Mouse (Mus musculus) embryonic fibroblast, embryonic 13.5 days (primary cell): ENCODE measurements around the gene Upb1.

Source experiments
- CTCF ChIP-seq: IDR thresholded peaks from 2 replicates; pipeline ENCODE4 v1.5.1; 2011; ENCODE audit warnings: mild to moderate bottlenecking, control low read depth, low read length, moderate library complexity, borderline replicate concordance; ENCODE audit not compliant: insufficient read depth
- POLR2A ChIP-seq: IDR thresholded peaks from 2 replicates; pipeline ENCODE4 v1.6.1; 2011; ENCODE audit warnings: low read depth, mild to moderate bottlenecking, control low read depth, low read length, moderate library complexity

GRCm38 (mm10) chr10:75405916-75406315, 5.0 kb downstream of the Upb1 start:
- TF ChIP-seq POLR2A (no peak), CTCF (no peak)
